Mouse (Mus musculus): ENCODE measurements around the gene 1810037I17Rik. TPM values are rescaled to one million over a fixed set of nuclear protein-coding genes. Genes with fewer than 3 reads are reported as not detected.

1810037I17Rik gene
- polyA plus RNA-seq (2015; fragmentation: Nextera tagmentation; extraction: Ambion mirVana) = 90.1 and 95.4 TPM in 2 replicates

- Histone ChIP-seq H3K4me2 (replicated peaks) (peak within 1 kb of the TSS; percentile 53), H3K36me3 (peaks cover 4% of the 10 kb centered on the region; the same call in 1 of the 2 replicates), H3K27me3 (no peaks in the 10 kb centered on the region), H3K9me3 (no peaks in the 10 kb centered on the region), H3K4me3 (peak within 1 kb of the TSS; percentile 63), H3K9ac (replicated peaks) (peak within 1 kb of the TSS; percentile 67), H3K4me1 (peaks cover 13% of the 10 kb centered on the region), H3K27ac (replicated peaks) (peak within 1 kb of the TSS; percentile 84)
- peak; percentile 99 for ATAC-seq (replicated peaks)
- under 1% methylated on average over 67 of the region's 68 CpGs for WGBS
These were observed at the start of gene 1810037I17Rik for GRCm38 (mm10) chr3:122924009-122924914. TSS of gene 1810037I17Rik (plus strand) at chr3:122924203.

GRCm38 (mm10) chr3:122876870-122877269 is 47.1 kb upstream of the 1810037I17Rik start:
- WGBS = 85% methylated on average over 2 of the region's 2 CpGs
- no peak for ATAC-seq (replicated peaks)
- Histone ChIP-seq H3K9ac (replicated peaks) (no peak overlapping the region), H3K4me1 (no peaks in the 10 kb centered on the region), H3K4me2 (replicated peaks) (no peak overlapping the region), H3K27me3 (no peaks in the 10 kb centered on the region), H3K9me3 (no peaks in the 10 kb centered on the region), H3K4me3 (no peak overlapping the region), H3K27ac (replicated peaks) (no peak overlapping the region), H3K36me3 (no peaks in the 10 kb centered on the region)

- 92% methylated on average over 3 of the region's 3 CpGs for WGBS
- ATAC-seq (replicated peaks) = no peak
- no peak overlapping the region for H3K9ac ChIP-seq (replicated peaks)
These were observed 46.5 kb upstream of the 1810037I17Rik start for GRCm38 (mm10) chr3:122877543-122877942.

GRCm38 (mm10) chr3:122878705-122879315 is 45.2 kb upstream of the 1810037I17Rik start:
- Histone ChIP-seq H3K27me3 (no peaks in the 10 kb centered on the region), H3K4me3 (no peak overlapping the region), H3K4me1 (no peaks in the 10 kb centered on the region), H3K9me3 (no peaks in the 10 kb centered on the region), H3K36me3 (no peaks in the 10 kb centered on the region), H3K27ac (replicated peaks) (no peak overlapping the region), H3K9ac (replicated peaks) (no peak overlapping the region), H3K4me2 (replicated peaks) (no peak overlapping the region)
- ATAC-seq (replicated peaks) = no peak
- WGBS = 89% methylated on average over 8 of the region's 8 CpGs

More at GRCm38 (mm10) chr3:122877543-122877942, 46.5 kb upstream of the 1810037I17Rik start:
- Histone ChIP-seq H3K9me3 (no peaks in the 10 kb centered on the region), H3K27ac (replicated peaks) (no peak overlapping the region), H3K27me3 (no peaks in the 10 kb centered on the region), H3K4me3 (no peak overlapping the region), H3K4me2 (replicated peaks) (no peak overlapping the region), H3K36me3 (no peaks in the 10 kb centered on the region), H3K4me1 (no peaks in the 10 kb centered on the region)

DNA sequence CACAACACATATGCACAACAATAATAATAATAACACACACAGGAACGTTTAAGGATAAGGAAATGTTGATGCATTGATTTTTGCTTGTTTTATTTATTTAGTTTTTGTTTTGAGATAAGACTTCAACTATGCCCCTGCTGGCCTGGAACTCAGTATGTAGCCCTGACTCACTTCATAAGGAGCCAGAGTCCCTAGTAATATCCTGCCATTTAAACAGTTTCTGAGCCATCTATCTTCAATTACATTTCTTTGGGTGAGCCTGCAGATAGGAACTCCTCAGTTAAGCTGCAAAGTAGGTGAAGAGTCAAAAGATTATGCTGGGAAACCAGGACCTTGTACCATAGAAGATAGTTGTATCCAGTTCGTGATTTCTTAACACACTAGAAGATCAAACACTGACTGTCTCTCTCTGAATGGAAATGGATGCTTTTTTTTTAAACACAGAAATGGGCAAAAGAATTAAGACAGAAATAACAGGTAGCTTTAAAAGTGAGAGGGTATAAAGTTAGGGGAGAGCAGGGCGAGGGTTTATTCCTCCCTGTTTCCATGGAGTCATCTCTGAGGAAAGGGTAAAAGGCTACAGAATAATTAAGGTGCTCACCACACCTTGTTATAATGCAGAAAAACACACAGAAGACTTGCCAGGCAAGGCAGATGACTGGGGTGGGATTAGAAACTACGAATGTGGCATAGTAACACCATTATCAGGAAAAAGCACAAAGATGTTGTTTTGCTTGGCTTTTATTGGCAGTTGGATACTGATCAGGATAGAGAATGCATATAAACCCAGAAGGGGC is 36.3 kb upstream of the 1810037I17Rik start:
- Histone ChIP-seq H3K4me3 (no peak overlapping the region), H3K27me3 (no peaks in the 10 kb centered on the region), H3K9me3 (no peaks in the 10 kb centered on the region), H3K4me1 (no peaks in the 10 kb centered on the region), H3K27ac (replicated peaks) (no peak overlapping the region), H3K9ac (replicated peaks) (no peak overlapping the region), H3K36me3 (no peaks in the 10 kb centered on the region), H3K4me2 (replicated peaks) (no peak overlapping the region)
- WGBS = 79% methylated on average over 4 of the region's 4 CpGs
- ATAC-seq (replicated peaks) = no peak

DNA sequence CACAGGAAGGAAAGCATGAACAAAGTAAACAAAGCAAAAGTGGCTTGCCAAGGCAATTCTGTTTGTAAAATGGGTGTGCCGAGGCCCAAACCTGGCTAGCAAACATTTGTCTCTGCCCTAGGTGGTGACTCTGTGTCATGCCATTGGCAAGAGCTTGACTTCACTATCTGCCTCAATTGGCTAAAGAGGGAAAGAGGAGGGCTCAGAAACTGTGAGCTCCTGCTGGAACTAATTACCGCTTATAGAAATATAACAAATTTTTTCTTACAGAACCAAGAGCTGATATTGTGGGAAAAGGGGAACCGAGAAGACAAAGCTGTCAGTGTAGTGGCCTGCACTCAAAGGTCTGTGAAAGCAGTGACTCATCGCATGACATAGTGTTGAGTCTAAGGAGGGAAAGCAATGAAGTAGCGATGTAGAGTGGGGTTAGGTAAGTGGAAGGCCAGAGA is 35.6 kb upstream of the 1810037I17Rik start:
- 91% methylated on average over 5 of the region's 5 CpGs for WGBS
- Histone ChIP-seq H3K4me2 (replicated peaks) (no peak overlapping the region), H3K27me3 (no peaks in the 10 kb centered on the region), H3K4me1 (no peaks in the 10 kb centered on the region), H3K9me3 (no peaks in the 10 kb centered on the region), H3K36me3 (no peaks in the 10 kb centered on the region), H3K9ac (replicated peaks) (no peak overlapping the region), H3K4me3 (no peak overlapping the region), H3K27ac (replicated peaks) (no peak overlapping the region)
- ATAC-seq (replicated peaks) = no peak

- Histone ChIP-seq H3K9ac (replicated peaks) (no peak within 1 kb of the TSS), H3K27me3 (no peaks in the 10 kb centered on the region), H3K36me3 (no peaks in the 10 kb centered on the region), H3K4me1 (no peaks in the 10 kb centered on the region), H3K4me3 (no peak within 1 kb of the TSS), H3K4me2 (replicated peaks) (no peak within 1 kb of the TSS), H3K9me3 (no peaks in the 10 kb centered on the region), H3K27ac (replicated peaks) (no peak within 1 kb of the TSS)
- WGBS = 92% methylated on average over 3 of the region's 3 CpGs
- ATAC-seq (replicated peaks) = no peak
These were observed 29.2 kb upstream of the 1810037I17Rik start, which contains the start of gene Fabp2 for GRCm38 (mm10) chr3:122894772-122895171. TSS of gene Fabp2 (plus strand) at chr3:122895072.

DNA sequence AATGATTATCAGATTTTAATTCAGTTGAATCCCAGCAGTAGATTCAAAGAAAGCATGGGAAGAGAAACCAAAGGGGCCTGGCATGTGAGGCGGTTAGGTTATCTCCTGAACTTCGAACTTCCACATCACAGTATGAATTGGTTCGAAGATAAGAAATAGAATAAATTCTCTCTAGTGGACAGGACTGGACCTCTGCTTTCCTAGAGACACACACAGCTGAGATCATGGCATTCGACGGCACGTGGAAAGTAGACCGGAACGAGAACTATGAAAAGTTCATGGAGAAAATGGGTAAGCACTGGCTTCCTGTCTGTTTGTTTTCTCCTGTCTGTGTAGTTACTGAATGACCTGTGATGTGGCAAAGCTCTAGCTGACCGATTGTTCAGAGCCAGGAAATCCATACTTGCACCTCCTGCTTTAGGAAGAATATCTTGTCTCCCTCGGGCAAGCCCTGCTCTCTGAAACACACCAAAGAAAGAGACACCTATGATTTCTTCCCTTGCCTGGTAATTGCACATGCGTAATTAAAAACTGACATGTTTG is 28.7 kb upstream of the 1810037I17Rik start:
- Histone ChIP-seq H3K4me2 (replicated peaks) (no peak overlapping the region), H3K27ac (replicated peaks) (no peak overlapping the region), H3K4me3 (no peak overlapping the region), H3K27me3 (no peaks in the 10 kb centered on the region), H3K4me1 (no peaks in the 10 kb centered on the region), H3K36me3 (no peaks in the 10 kb centered on the region), H3K9me3 (no peaks in the 10 kb centered on the region), H3K9ac (replicated peaks) (no peak overlapping the region)
- WGBS = 90% methylated on average over 11 of the region's 11 CpGs
- no peak for ATAC-seq (replicated peaks)

GRCm38 (mm10) chr3:122898254-122898653 is 25.7 kb upstream of the 1810037I17Rik start:
- 61% methylated on average over 6 of the region's 6 CpGs for WGBS
- H3K27me3 ChIP-seq = no peaks in the 10 kb centered on the region
- no peaks in the 10 kb centered on the region for H3K4me1 ChIP-seq
- no peak overlapping the region for H3K4me3 ChIP-seq
- no peak overlapping the region for H3K9ac ChIP-seq (replicated peaks)
- ATAC-seq (replicated peaks) = no peak
- H3K27ac ChIP-seq (replicated peaks) = no peak overlapping the region
- H3K36me3 ChIP-seq = no peaks in the 10 kb centered on the region
- no peak overlapping the region for H3K4me2 ChIP-seq (replicated peaks)
- no peaks in the 10 kb centered on the region for H3K9me3 ChIP-seq

GRCm38 (mm10) chr3:122903746-122904433 is 20.1 kb upstream of the 1810037I17Rik start:
- H3K27me3 ChIP-seq = no peaks in the 10 kb centered on the region
- no peak overlapping the region for H3K4me2 ChIP-seq (replicated peaks)
- H3K9me3 ChIP-seq = no peaks in the 10 kb centered on the region
- no peak overlapping the region for H3K4me3 ChIP-seq
- 45% methylated on average over 12 of the region's 12 CpGs for WGBS
- peak; percentile 87 for ATAC-seq (replicated peaks)
- H3K4me1 ChIP-seq = no peaks in the 10 kb centered on the region
- H3K36me3 ChIP-seq = no peaks in the 10 kb centered on the region
- no peak overlapping the region for H3K27ac ChIP-seq (replicated peaks)
- no peak overlapping the region for H3K9ac ChIP-seq (replicated peaks)

DNA sequence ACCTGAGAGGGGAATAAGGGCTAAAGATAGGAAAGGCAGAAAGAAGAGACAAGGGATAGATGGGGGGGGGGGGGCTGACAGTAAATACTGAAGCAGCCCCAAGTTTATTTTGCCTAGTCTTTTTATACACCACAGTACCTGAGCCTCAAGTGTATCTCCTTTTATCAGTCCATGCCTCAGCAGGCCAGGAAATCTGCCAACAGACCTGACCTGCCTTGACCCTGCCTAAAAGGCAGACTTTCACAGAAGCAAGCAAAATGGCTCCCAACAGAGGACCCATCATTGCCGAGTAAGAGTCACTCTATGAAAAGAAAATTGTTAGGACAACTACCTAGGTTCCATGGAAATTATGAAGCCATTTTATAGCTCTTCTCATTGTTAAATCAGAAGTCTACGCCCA is 16.2 kb upstream of the 1810037I17Rik start:
- ATAC-seq (replicated peaks) = no peak
- H3K4me1 ChIP-seq = no peaks in the 10 kb centered on the region
- no peaks in the 10 kb centered on the region for H3K9me3 ChIP-seq
- no peak overlapping the region for H3K9ac ChIP-seq (replicated peaks)
- H3K36me3 ChIP-seq = no peaks in the 10 kb centered on the region
- H3K4me2 ChIP-seq (replicated peaks) = no peak overlapping the region
- H3K4me3 ChIP-seq = no peak overlapping the region
- no peak overlapping the region for H3K27ac ChIP-seq (replicated peaks)
- WGBS = 85% methylated on average over 2 of the region's 2 CpGs
- H3K27me3 ChIP-seq = no peaks in the 10 kb centered on the region
